Mouse (Mus musculus): ENCODE data around the gene Degs2.

Degs2 gene

GRCm38 (mm10) chr12:108699576-108699975 is 2.5 kb downstream of the Degs2 start:
- DNase-seq (ENCODE audit: inconsistent ontology term): no peak

GRCm38 (mm10) chr12:108698697-108699471 is 3.2 kb downstream of the Degs2 start:
- DNase-seq (ENCODE audit: inconsistent ontology term): no peak

- no peak for DNase-seq (ENCODE audit: inconsistent ontology term)
Measured at GRCm38 (mm10) chr12:108694223-108694622, 7.9 kb downstream of the Degs2 start.

- DNase-seq (ENCODE audit: inconsistent ontology term): no peak
Measured at GRCm38 (mm10) chr12:108693592-108693991, 8.5 kb downstream of the Degs2 start.

GRCm38 (mm10) chr12:108690529-108690928 is 11.6 kb downstream of the Degs2 start:
- DNase-seq (ENCODE audit: inconsistent ontology term): no peak

GRCm38 (mm10) chr12:108689167-108689566 is 12.9 kb downstream of the Degs2 start:
- no peak for DNase-seq (ENCODE audit: inconsistent ontology term)

- no peak for DNase-seq (ENCODE audit: inconsistent ontology term)
Measured at GRCm38 (mm10) chr12:108686926-108687325, 15.2 kb downstream of the Degs2 start.

GRCm38 (mm10) chr12:108686463-108686862 is 15.7 kb downstream of the Degs2 start:
- DNase-seq (ENCODE audit: inconsistent ontology term): no peak

GRCm38 (mm10) chr12:108682240-108683023 is 19.7 kb downstream of the Degs2 start:
- no peak for DNase-seq (ENCODE audit: inconsistent ontology term)

- no peak for DNase-seq (ENCODE audit: inconsistent ontology term)
Measured at GRCm38 (mm10) chr12:108680861-108681260, 21.3 kb downstream of the Degs2 start.

GRCm38 (mm10) chr12:108678366-108678765 is 23.7 kb downstream of the Degs2 start:
- no peak for DNase-seq (ENCODE audit: inconsistent ontology term)

- no peak for DNase-seq (ENCODE audit: inconsistent ontology term)
Measured at GRCm38 (mm10) chr12:108677116-108677515, 25.0 kb downstream of the Degs2 start.

- peak; percentile 12 for DNase-seq (ENCODE audit: inconsistent ontology term)
Measured at GRCm38 (mm10) chr12:108675614-108676401, 26.3 kb downstream of the Degs2 start.

- no peak for DNase-seq (ENCODE audit: inconsistent ontology term)
Measured at GRCm38 (mm10) chr12:108674916-108675315, 27.2 kb downstream of the Degs2 start.

GRCm38 (mm10) chr12:108674502-108674901 is 27.6 kb downstream of the Degs2 start:
- DNase-seq (ENCODE audit: inconsistent ontology term): no peak

GRCm38 (mm10) chr12:108673546-108673945 is 28.6 kb downstream of the Degs2 start:
- DNase-seq (ENCODE audit: inconsistent ontology term): no peak

- no peak for DNase-seq (ENCODE audit: inconsistent ontology term)
Measured at GRCm38 (mm10) chr12:108672908-108673307, 29.2 kb downstream of the Degs2 start.

GRCm38 (mm10) chr12:108671541-108671940 is 30.6 kb downstream of the Degs2 start:
- DNase-seq (ENCODE audit: inconsistent ontology term): no peak

- peak; percentile 46 for DNase-seq (ENCODE audit: inconsistent ontology term)
Measured at GRCm38 (mm10) chr12:108668606-108669235, 33.4 kb downstream of the Degs2 start.

- no peak for DNase-seq (ENCODE audit: inconsistent ontology term)
Measured at GRCm38 (mm10) chr12:108657350-108657749, 44.8 kb downstream of the Degs2 start.

Data from Muller cell, postnatal 12 days (primary cell).